Mouse (Mus musculus): ENCODE data around the gene Stk33.

DNA sequence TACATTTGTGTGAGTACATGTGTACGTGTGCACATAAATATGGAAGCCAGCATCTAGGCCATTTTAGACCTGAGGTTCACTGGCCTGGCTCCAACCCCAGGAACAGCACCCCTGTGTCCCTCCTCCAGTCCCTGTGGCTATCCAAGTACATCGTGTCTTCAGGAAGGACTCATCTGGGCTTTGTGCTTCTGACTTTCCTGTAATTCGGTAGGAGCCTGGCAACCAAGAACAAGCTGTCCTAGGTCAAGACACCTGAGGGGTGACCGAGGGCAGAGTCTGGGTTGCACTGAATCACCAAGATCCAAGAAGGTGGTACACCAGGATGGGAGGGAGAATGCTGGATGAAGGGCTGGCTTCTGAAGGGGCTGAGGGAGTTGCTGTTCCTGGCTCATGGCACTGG lies 163.0 kb downstream of the Stk33 start:
- TF ChIP-seq POLR2A (IDR thresholded peaks at IDR 0.05; ENCODE audit: low read depth, low read length) (no peak), CTCF (conservative IDR thresholded peaks at IDR 0.05; ENCODE audit: insufficient read depth, insufficient read length, low read depth, low read length) (no peak)
